Mouse (Mus musculus): ENCODE measurements around the gene Esr1.

Esr1 gene

DNA sequence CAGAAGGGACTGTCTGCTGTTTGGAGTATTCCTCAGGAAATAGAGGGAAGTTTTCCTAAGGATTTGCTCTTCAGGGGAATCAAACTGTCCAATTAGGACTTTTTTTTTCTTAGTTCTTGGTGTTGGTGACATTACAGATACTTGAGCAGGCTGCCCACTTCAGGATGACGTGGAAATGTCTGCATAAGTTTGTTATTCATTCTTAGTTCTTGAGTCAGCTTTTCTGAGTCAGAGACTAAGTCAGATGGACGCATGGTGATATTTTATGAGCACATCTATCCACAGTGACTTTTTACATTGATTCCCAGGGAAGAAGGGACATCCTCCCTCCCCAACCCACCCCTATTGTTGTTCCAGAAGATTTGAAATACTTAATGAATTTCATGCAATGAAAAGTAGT lies 372.5 kb downstream of the Esr1 start:
- no peak for DNase-seq (ENCODE audit: low spot score in 2 of 2)

DNA sequence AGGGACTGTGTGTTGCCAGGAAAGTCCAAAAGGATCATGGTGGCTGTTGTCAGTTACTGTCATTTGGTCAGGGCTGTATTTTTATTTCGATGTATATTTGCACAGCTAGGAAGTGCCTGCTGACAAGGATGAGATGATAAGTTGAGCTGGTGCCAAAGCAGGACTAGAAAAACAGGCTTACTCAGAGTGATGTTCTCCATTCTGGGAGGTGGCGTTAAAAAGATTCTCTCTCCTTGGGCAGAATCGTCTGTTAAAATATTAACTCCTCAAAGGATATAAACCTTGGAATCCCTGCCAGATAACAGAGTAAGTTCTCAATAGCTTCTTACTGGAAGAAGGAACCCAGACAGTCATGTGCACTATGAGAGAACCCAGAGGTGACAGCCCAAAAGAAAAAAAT lies 382.4 kb downstream of the Esr1 start:
- no peak for DNase-seq (ENCODE audit: low spot score in 2 of 2)

DNA sequence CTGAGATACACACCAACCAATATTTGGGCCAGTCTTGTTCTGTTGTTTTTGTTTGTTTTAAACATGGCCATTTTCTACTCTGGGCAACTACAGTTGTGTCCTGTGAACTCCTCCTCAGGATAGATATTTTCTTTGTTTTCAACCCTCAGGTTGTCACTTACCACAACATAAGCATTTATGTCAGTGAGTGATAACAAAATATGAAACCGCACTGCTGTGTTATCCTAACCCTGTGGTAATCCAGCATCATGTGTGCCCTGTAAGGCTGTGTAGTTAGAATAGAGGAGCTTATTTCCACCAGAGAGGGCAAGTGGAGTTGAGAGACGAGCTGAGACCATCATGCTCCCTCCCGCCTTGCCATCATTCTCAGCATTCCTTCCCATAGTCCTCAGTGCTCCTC lies 385.2 kb downstream of the Esr1 start:
- no peak for DNase-seq (ENCODE audit: low spot score in 2 of 2)

DNA sequence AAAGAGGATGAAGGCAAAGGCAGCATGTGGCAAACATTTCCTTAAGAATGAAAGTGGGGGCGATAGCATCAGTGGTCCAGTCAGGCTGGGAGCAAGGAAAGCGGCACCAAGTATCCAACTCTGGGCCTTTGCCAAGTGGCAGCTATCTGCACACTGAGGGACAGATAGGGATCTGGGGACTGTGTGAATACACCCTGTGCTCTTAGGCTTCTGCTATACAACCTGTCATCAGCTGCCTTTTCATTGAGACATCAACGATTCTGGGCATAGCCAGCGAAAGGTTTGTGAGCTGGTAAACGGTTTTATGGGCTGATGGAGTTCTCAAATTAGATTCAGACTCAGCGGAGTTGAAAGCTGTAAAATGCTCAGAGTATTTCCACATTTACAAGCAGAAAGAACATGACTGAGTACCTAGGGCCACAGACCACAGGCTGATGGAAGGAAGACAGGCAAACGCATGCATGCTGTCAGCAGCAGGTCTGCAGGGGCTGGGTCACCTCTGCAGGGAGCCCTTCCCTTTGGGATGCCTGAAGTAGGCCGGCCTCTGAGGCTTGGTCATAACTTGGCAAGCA lies 397.5 kb downstream of the Esr1 start:
- DNase-seq (ENCODE audit: low spot score in 2 of 2), result no peak

DNA sequence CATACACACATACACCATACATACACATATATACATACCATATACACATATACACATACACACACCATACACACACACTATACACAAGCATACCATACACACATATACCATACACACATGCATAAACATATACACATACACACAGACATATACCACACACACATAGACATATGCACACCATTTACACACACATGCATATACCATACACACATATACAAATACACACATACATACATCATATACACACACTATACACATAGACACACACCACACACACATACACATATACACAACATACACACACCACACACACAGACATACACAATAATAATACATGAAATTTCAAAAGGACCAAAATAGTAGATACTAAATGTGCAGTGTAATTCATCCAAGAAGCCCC lies 400.6 kb downstream of the Esr1 start:
- no peak for DNase-seq (ENCODE audit: low spot score in 2 of 2)

DNA sequence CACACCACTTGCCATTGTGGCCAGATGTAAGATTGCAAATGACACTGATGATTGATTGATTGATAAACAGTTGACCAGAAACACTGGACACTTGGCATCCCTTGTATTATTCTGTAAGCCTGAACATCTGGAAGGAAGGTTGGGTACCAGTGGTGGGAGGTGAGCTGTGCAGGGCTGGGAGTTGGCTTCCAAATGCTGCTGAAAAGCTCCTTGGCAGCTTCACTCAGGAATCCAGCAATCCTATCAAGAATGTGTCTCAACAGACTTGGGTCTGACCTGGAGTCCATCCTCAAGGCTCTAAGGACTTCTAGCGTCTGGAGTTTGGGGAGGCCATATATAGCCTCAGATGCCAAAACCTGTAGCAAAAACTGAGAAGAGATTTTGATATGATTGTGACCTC lies 403.6 kb downstream of the Esr1 start:
- no peak for DNase-seq (ENCODE audit: low spot score in 2 of 2)

DNA sequence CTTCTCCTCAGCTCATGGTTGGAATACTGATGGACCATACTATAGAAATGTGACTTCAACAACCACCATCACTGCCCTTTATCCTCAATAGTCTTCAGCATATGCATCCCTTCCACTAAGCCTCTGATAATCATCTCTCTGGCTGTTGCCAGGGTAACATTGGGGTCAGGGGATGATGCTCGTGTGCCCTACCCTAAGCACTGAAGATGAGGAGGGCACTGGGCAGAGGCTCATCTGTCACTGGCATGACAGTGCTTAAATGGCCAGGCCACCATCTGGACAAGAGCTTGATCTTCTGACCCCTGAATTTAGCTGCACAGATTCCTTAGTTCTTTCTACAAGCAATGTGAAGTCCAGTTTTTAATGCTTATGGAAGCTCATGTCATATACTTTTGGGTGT lies 405.8 kb downstream of the Esr1 start:
- no peak for DNase-seq (ENCODE audit: low spot score in 2 of 2)

DNA sequence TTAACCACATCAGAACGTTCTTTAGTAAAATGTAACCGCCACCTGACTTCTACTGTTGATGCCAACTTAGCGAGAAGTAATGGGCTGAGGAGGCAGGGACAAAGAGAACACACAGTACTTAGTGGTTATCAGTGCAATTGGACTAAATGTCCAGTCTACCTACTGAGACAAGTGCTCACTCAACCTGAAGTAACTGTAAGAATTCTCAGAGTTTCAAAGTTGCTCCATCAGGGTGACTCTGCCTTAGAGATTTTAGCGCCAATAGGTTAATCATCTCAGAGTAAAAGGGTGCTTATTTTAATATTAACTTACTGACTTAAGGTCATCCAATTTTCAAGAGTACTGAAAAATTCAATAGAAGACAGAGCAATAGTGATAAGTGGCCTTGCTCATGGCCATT lies 414.5 kb downstream of the Esr1 start:
- DNase-seq (ENCODE audit: low spot score in 2 of 2), result no peak

DNA sequence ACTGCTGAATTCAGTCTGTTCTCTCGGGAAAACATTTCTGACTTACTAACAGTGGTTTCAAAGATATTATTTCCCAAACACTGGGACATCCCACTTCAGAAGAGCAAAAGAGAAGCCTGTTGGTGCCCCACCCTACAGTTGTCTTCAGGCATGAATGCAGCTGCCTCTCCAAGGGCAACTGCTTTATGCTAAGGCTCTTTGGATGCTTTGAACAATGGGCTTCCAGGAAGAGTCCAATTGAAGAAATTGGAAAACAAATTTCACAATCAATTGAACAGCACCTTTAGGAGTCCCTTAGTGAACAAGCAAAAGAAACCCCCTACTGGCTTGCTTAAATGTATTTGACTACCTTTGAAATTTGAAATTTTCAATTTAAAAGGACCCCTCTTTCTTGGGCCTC lies 415.8 kb downstream of the Esr1 start:
- DNase-seq (ENCODE audit: low spot score in 2 of 2), result no peak

DNA sequence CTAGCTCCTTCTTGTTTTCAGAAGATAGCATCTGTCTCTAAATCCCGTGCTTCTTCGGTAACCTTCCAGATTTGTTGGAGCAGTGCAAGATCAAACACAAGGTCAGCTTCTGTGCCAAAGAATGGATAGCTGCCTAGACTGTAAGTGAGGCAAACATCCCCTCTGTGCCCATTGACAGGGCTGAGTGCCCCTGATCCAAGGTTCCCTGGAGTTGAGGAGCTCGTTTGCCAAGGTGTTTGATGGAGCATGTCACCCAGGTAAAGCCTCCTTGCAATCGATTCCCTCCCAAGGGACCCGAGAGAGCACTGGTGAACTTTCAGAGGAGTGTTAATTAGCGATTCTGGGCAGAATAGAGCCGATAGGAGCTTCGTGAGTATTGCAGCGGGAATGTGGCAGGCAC lies 416.9 kb downstream of the Esr1 start:
- DNase-seq (ENCODE audit: low spot score in 2 of 2), result no peak

DNA sequence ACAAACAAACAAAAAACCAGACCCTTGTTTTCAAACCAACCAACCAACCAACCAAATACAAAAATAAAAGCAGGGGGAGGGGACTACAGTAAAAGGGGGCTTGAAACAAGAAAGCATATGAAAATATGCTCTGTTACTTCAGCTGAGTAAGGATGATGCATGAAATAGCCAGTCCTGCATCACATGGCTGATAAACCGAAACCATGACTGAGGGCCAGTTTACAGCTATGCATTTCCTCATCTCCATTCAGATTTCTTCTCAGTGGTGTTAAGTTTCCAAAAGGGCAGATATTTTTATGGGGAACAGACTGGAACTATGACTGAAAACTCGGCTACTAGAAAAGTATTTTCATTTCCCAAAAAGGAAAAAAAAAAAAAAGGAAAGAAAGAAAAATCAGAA lies 417.8 kb downstream of the Esr1 start:
- DNase-seq (ENCODE audit: low spot score in 2 of 2), result no peak

DNA sequence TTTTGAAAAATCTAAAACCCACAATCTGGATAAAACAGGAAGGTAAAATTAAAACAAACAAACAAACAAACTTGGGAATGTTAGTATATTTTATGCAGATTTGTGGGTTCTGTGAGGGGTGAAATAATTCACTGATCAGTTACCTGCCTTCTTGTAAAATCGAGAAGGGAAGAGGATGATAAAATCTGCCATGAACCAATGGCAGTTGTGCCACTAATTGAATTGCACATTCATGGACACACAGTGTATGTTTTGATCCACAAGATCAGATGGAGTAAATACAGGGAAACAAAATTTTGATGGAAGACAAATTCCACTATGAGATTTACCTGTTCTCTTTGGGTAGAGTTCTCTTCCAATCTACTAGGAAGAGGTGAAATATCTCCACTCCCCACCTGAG lies 418.5 kb downstream of the Esr1 start:
- DNase-seq (ENCODE audit: low spot score in 2 of 2), result no peak

DNA sequence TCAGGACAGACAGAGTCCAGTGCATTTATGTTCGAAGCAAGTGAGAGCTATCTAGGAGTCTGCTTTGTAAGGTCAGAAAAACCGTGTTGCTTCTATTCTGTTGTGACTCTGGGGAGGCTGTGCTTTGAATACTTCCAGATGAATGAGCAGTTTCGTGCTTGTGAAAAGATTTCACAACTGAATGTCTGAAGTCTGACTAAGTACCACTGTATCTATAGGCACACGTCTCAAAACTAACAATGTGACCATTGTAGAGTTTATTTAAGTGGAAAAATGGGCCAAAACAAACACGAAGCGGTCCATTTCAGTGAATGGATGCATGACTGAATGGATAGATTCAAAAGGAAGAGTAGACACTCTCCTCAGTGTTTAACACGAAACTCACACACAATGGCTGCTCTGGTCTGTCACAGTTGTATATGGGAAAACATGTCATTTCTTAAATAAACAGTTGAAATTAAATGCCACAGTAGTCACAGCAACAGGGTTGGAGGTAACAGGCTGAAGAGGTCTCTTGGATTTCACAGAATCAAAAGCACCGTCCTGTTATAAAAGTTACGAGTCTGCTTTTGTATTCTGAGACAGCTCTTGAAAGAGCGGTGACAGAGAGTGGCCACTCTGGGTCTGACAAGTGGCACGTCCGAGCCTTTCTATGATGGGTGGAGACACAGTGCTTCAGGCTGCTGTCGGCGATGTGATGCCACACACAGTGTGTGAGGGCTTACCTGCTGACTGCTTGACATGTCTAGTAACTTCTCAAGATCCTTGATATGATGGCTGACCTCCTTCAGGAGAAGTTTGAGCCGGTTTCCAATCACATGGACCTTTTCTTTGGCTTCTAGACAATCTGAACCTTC lies 421.0 kb downstream of the Esr1 start:
- DNase-seq (ENCODE audit: low spot score in 2 of 2), result no peak

DNA sequence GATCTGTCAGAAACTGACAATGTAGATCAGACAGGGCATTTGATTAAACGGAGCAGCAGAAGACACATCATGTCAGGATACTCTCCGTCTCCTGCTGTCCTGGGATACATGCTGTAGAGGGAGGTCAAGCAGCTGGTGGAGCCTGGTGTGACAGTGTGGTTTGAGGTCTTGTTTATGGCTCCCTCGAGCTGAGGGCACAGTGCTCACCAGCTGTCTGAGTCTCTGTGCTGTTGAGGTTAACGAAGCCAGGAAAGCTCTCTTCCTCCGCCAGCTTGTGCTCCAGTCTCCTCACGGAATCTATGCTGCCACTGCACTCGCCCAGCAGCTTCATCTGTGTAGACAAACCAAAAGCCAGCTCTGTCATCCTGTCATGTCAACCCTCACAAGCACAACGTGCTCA lies 429.9 kb downstream of the Esr1 start:
- no peak for DNase-seq (ENCODE audit: low spot score in 2 of 2)

DNA sequence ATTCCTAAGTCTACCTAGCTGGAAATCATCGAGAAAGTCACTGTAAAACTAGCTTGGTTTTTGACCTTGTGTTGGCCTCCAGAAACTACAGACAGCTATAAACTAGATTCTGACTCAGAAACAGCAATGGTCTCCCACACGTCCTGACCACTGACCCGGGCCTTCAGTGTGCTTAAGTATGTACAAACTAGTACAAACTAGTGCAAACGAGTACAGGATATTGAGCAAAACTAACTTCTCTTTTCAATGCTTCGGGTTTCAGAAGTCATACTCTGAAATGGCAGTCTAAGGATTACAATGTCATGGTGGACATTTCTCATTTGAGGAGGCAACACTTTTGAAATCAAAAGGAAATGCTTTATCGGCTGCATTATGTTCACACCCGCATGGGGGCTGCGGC lies 433.1 kb downstream of the Esr1 start:
- no peak for DNase-seq (ENCODE audit: low spot score in 2 of 2)

DNA sequence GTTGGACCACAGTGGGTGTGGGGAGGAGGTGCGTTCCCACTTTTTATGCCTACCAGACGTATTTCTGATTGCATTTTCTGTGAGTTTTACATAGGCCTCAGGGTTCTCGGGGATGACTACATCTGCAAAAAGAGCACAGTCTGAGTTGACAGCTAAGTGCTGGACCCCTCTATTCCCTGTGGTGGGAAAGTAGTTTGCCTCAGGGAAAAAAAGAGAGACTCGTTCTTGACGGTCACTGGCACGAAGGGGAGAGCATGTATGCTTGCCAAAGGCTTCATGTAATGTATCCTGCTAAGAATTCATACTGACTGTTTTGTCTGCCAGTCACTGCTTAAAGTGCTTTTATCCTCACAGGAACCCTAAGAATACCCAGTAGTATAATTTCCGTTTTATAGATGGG lies 433.8 kb downstream of the Esr1 start:
- no peak for DNase-seq (ENCODE audit: low spot score in 2 of 2)

DNA sequence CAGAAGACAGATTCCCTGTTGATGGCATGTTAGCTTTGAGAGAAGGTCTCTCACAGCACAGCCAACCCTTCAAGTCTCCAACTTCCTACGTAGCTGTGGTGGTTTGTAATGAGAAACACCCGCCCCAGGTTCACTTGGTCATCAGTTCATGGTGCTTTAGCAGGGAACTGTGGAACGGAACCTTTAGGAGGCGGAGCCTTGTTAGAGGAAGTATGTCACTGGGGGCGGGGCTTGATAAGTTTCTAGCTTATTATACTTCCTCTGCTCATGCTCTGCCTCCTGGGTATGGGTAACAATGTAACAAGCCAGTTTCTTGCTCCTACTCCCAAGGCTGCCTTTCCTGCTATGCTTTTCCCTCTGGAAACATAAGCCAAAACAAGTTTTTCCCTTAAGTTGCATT lies 434.3 kb downstream of the Esr1 start:
- no peak for DNase-seq (ENCODE audit: low spot score in 2 of 2)

Data from left cerebral cortex, adult 9 months (tissue).